Mouse (Mus musculus): ENCODE measurements at regions not wholly inside any gene's neighbourhood (a gene's known extent, or its start where the extent isn't known, plus 50 kb on each side); places are given as distances from the start of the nearest gene placed in this dataset.

DNA sequence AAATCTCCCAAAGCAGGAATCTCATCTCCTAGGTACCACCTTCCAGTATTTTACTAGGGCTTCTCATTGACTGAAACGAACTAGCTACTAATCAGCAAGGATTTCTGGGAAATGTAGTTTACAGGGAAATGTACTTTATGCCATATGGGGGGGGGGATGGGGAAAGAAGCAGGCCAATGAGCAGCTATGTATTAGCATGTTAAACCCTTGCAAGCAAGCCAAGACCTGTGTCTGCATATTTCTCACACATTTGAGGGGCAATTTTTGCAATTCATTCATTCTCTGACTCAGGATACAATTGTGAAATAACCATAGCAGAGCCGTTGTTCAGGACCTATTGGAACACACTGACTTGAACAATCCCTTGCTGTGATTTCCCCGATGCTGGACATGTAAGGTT lies 454.3 kb upstream of the Tbx3 start:
- Histone ChIP-seq H3K4me3 (ENCODE audit: low read depth, low read length) (no peak overlapping the region), H3K4me2 (ENCODE audit: low read depth, low read length) (no peak overlapping the region), H3K27me3 (ENCODE audit: insufficient read depth, low read length) (no peaks in the 10 kb centered on the region), H3K9me3 (ENCODE audit: low read length) (no peaks in the 10 kb centered on the region), H3K9ac (replicated peaks) (no peak overlapping the region), H3K36me3 (replicated peaks; ENCODE audit: insufficient read depth, low read length) (no peaks in the 10 kb centered on the region), H3K27ac (ENCODE audit: low read depth) (no peak overlapping the region), H3K4me1 (ENCODE audit: insufficient read depth) (0 out of 2 replicates have a peak, but pooled peaks cover 4% of the 10 kb centered on the region)
- no peak for TF ChIP-seq EP300 (IDR thresholded peaks at IDR 0.05; ENCODE audit: low read depth)
- TF ChIP-seq CTCF (IDR thresholded peaks at IDR 0.05; ENCODE audit: low read depth): no peak
- ATAC-seq (no peak), DNase-seq (no peak)
- 58% methylated on average over 3 of the region's 3 CpGs for WGBS (ENCODE audit: insufficient replicate concordance)

DNA sequence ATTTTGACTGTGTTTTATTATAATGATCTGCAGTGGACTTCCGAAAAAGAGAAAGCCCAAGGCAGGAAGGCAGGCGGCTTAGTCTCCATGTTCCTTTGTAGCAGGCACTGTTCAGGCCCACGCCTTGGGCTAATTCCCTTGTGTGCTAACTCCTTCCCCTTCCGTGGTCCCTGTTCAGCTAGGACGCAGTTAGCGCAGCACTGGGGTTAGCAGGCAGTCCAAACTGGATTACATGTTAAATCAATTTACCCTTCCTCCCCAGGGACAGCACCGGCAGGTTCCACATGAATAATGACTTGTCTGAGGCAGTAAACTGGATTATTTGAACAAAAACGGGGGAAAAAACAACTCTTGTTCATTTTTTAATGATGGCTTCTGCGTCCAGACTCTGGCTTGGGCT lies 453.4 kb upstream of the Tbx3 start:
- no peaks in the 10 kb centered on the region for H3K9me3 ChIP-seq (ENCODE audit: low read length)
- 72% methylated on average over 9 of the region's 9 CpGs for WGBS (ENCODE audit: insufficient replicate concordance)
- H3K4me3 ChIP-seq (ENCODE audit: low read depth, low read length): no peak overlapping the region
- H3K36me3 ChIP-seq (replicated peaks; ENCODE audit: insufficient read depth, low read length): no peaks in the 10 kb centered on the region
- 0 out of 2 replicates have a peak, but pooled peaks cover 4% of the 10 kb centered on the region for H3K4me1 ChIP-seq (ENCODE audit: insufficient read depth)
- no peak for ATAC-seq
- H3K27me3 ChIP-seq (ENCODE audit: insufficient read depth, low read length): no peaks in the 10 kb centered on the region
- DNase-seq: no peak
- no peak overlapping the region for H3K27ac ChIP-seq (ENCODE audit: low read depth)
- no peak for TF ChIP-seq EP300 (IDR thresholded peaks at IDR 0.05; ENCODE audit: low read depth)
- H3K4me2 ChIP-seq (ENCODE audit: low read depth, low read length): no peak overlapping the region
- no peak overlapping the region for H3K9ac ChIP-seq (replicated peaks)

DNA sequence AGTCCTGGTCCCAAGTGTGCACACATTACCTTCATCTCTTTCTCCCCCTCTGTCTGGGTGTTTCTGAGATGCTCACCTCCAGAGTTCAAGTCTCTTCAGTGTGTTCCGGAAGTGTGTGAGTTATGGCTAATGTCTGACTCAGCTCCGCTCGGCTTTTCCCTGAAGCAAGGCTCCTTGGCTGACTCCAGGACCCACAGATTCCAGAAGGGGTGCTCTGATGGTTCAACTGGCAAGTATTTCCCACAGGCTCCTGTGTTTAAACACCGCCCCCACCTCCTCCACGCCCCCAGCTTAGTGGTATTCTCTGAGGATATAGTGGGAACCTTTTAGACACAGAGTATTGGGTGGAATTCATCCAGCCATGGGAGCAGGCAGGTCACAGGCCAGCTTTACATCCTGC lies 441.8 kb upstream of the Tbx3 start:
- WGBS (ENCODE audit: insufficient replicate concordance): 75% methylated on average over 5 of the region's 5 CpGs
- ATAC-seq (no peak), DNase-seq (no peak)
- no peak overlapping the region for H3K4me3 ChIP-seq (ENCODE audit: low read depth, low read length)
- no peaks in the 10 kb centered on the region for H3K36me3 ChIP-seq (replicated peaks; ENCODE audit: insufficient read depth, low read length)
- H3K27ac ChIP-seq (ENCODE audit: low read depth): no peak overlapping the region
- no peaks in the 10 kb centered on the region for H3K27me3 ChIP-seq (ENCODE audit: insufficient read depth, low read length)
- no peaks in the 10 kb centered on the region for H3K9me3 ChIP-seq (ENCODE audit: low read length)
- H3K9ac ChIP-seq (replicated peaks): no peak overlapping the region
- H3K4me1 ChIP-seq (ENCODE audit: insufficient read depth): no peaks in the 10 kb centered on the region
- no peak overlapping the region for H3K4me2 ChIP-seq (ENCODE audit: low read depth, low read length)
- TF ChIP-seq EP300 (IDR thresholded peaks at IDR 0.05; ENCODE audit: low read depth) (no peak), CTCF (IDR thresholded peaks at IDR 0.05; ENCODE audit: low read depth) (no peak)

DNA sequence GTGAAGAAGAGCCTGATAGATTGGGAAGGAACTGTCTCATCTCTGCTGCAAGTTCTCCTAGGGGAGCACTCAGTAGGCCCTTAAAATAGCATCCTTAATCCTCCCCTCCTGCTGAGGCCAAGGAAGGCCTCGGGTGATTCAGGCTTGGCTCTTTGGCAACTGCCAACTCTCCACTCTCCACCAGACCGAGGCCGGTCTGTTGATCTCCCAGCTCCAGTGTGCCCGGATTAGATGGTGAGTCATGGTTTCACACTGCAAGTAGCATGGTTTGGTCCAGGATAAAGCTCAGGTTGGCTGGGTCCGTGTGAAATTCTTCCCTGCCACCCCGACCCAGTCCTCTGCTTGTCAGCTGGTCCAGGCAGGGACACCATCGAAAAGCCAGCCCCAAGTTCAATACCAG lies 437.5 kb upstream of the Tbx3 start:
- H3K36me3 ChIP-seq (replicated peaks; ENCODE audit: insufficient read depth, low read length): no peaks in the 10 kb centered on the region
- TF ChIP-seq CTCF (IDR thresholded peaks at IDR 0.05; ENCODE audit: low read depth) (no peak), EP300 (IDR thresholded peaks at IDR 0.05; ENCODE audit: low read depth) (no peak)
- ATAC-seq (no peak), DNase-seq (no peak)
- H3K9me3 ChIP-seq (ENCODE audit: low read length): no peaks in the 10 kb centered on the region
- no peak overlapping the region for H3K27ac ChIP-seq (ENCODE audit: low read depth)
- no peaks in the 10 kb centered on the region for H3K4me1 ChIP-seq (ENCODE audit: insufficient read depth)
- WGBS (ENCODE audit: insufficient replicate concordance): 72% methylated on average over 7 of the region's 7 CpGs
- no peak overlapping the region for H3K4me2 ChIP-seq (ENCODE audit: low read depth, low read length)
- no peaks in the 10 kb centered on the region for H3K27me3 ChIP-seq (ENCODE audit: insufficient read depth, low read length)
- no peak overlapping the region for H3K9ac ChIP-seq (replicated peaks)
- H3K4me3 ChIP-seq (ENCODE audit: low read depth, low read length): no peak overlapping the region

DNA sequence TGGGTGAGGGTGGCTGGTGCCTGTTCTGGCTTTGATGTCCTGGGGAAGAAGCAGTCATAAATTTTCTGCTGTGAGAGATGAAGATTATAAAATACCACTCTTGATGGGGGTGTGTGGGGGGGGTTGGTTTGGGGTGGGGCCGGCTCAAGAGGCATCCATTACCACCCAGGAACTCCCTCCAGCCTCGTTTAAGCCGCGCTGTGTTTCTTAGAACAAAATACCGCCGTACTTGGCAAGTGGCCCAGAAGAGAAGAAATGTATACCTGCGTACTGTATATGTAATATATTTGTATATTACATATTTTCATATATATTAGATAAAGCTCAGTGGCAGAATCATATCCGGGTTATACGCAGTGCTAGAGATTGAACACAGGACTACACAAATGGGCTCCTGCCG lies 434.6 kb upstream of the Tbx3 start:
- Histone ChIP-seq H3K4me1 (ENCODE audit: insufficient read depth) (no peaks in the 10 kb centered on the region), H3K9ac (replicated peaks) (no peak overlapping the region), H3K27ac (ENCODE audit: low read depth) (no peak overlapping the region), H3K4me2 (ENCODE audit: low read depth, low read length) (no peak overlapping the region), H3K36me3 (replicated peaks; ENCODE audit: insufficient read depth, low read length) (no peaks in the 10 kb centered on the region), H3K27me3 (ENCODE audit: insufficient read depth, low read length) (no peaks in the 10 kb centered on the region), H3K9me3 (ENCODE audit: low read length) (no peaks in the 10 kb centered on the region), H3K4me3 (ENCODE audit: low read depth, low read length) (no peak overlapping the region)
- TF ChIP-seq CTCF (IDR thresholded peaks at IDR 0.05; ENCODE audit: low read depth) (no peak), EP300 (IDR thresholded peaks at IDR 0.05; ENCODE audit: low read depth) (no peak)
- WGBS (ENCODE audit: insufficient replicate concordance): 78% methylated on average over 10 of the region's 10 CpGs
- ATAC-seq: no peak
- no peak for DNase-seq

DNA sequence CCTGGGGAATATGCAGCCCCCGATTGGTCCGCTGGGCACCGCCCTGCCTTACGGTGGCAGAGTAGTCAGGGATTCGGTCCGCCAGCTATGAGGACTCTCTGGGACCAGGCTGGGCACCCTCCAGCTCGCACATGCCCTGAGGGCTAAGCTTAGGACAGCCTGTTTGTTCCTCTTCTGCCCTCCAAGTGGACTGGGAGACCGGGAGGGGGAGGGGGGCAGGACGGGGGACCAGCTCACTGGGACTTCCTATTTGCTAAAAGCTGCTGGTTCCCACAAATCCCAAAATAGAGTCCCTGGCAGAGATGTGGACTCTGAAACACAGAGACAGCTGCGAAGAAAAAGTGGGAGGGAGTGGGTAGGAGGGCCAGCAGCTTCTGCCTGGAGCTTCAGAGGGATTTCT lies 423.6 kb upstream of the Tbx3 start:
- TF ChIP-seq EP300 (IDR thresholded peaks at IDR 0.05; ENCODE audit: low read depth) (no peak), CTCF (IDR thresholded peaks at IDR 0.05; ENCODE audit: low read depth) (no peak)
- Histone ChIP-seq H3K9ac (replicated peaks) (no peak overlapping the region), H3K9me3 (ENCODE audit: low read length) (no peaks in the 10 kb centered on the region), H3K27me3 (ENCODE audit: insufficient read depth, low read length) (no peaks in the 10 kb centered on the region), H3K27ac (ENCODE audit: low read depth) (no peak overlapping the region), H3K36me3 (replicated peaks; ENCODE audit: insufficient read depth, low read length) (no peaks in the 10 kb centered on the region), H3K4me1 (ENCODE audit: insufficient read depth) (no peaks in the 10 kb centered on the region), H3K4me2 (ENCODE audit: low read depth, low read length) (no peak overlapping the region), H3K4me3 (ENCODE audit: low read depth, low read length) (no peak overlapping the region)
- 53% methylated on average over 10 of the region's 10 CpGs for WGBS (ENCODE audit: insufficient replicate concordance)
- ATAC-seq (no peak), DNase-seq (no peak)

DNA sequence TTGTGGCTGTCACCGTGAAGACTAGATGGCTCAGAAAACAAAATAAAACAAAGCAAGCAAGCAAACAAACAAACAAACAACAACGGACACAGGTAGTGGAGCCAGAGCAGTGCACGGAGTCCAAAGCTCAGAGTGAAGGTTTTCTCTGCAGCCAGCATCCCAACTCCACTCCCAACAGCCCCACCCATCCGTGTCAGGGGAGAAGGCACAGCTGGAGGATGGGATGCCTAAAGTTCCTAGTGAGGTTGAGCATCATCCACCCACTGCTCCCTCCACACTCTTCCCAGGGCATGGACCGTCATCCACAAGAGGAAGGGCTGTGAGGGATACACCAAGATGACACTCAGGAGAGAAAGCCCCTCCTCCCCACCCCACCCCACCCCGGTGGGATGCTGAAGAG lies 421.8 kb upstream of the Tbx3 start:
- TF ChIP-seq EP300 (IDR thresholded peaks at IDR 0.05; ENCODE audit: low read depth) (no peak), CTCF (IDR thresholded peaks at IDR 0.05; ENCODE audit: low read depth) (no peak)
- H3K36me3 ChIP-seq (replicated peaks; ENCODE audit: insufficient read depth, low read length): no peaks in the 10 kb centered on the region
- no peaks in the 10 kb centered on the region for H3K27me3 ChIP-seq (ENCODE audit: insufficient read depth, low read length)
- 56% methylated on average over 6 of the region's 6 CpGs for WGBS (ENCODE audit: insufficient replicate concordance)
- no peak overlapping the region for H3K4me3 ChIP-seq (ENCODE audit: low read depth, low read length)
- no peaks in the 10 kb centered on the region for H3K4me1 ChIP-seq (ENCODE audit: insufficient read depth)
- H3K4me2 ChIP-seq (ENCODE audit: low read depth, low read length): no peak overlapping the region
- DNase-seq (no peak), ATAC-seq (no peak)
- no peaks in the 10 kb centered on the region for H3K9me3 ChIP-seq (ENCODE audit: low read length)
- H3K9ac ChIP-seq (replicated peaks): no peak overlapping the region
- no peak overlapping the region for H3K27ac ChIP-seq (ENCODE audit: low read depth)
